Mouse (Mus musculus): ENCODE measurements around the gene Ap5m1. TPM values are rescaled to one million over a fixed set of nuclear protein-coding genes. Genes with fewer than 3 reads are reported as not detected.

The Ap5m1 gene
- total RNA-seq, 2 experiments from 2014 or later: 13.9 to 20.8 TPM

- ATAC-seq (replicated peaks; ENCODE audit: low FRiP score, poor library complexity, severe bottlenecking): no peak
Measured at GRCm38 (mm10) chr14:49118381-49118780, 52.5 kb downstream of the Ap5m1 start.

GRCm38 (mm10) chr14:49121723-49122122, 55.8 kb downstream of the Ap5m1 start:
- no peak for ATAC-seq (replicated peaks; ENCODE audit: low FRiP score, poor library complexity, severe bottlenecking)

GRCm38 (mm10) chr14:49127162-49127779, 61.4 kb downstream of the Ap5m1 start:
- ATAC-seq (replicated peaks; ENCODE audit: low FRiP score, poor library complexity, severe bottlenecking): no peak

- ATAC-seq (replicated peaks; ENCODE audit: low FRiP score, poor library complexity, severe bottlenecking): no peak
Measured at GRCm38 (mm10) chr14:49128544-49129263, 62.8 kb downstream of the Ap5m1 start.

GRCm38 (mm10) chr14:49132391-49132790, 66.5 kb downstream of the Ap5m1 start:
- ATAC-seq (replicated peaks; ENCODE audit: low FRiP score, poor library complexity, severe bottlenecking): no peak

GRCm38 (mm10) chr14:49138171-49138570, 72.3 kb downstream of the Ap5m1 start:
- ATAC-seq (replicated peaks; ENCODE audit: low FRiP score, poor library complexity, severe bottlenecking): no peak

DNA sequence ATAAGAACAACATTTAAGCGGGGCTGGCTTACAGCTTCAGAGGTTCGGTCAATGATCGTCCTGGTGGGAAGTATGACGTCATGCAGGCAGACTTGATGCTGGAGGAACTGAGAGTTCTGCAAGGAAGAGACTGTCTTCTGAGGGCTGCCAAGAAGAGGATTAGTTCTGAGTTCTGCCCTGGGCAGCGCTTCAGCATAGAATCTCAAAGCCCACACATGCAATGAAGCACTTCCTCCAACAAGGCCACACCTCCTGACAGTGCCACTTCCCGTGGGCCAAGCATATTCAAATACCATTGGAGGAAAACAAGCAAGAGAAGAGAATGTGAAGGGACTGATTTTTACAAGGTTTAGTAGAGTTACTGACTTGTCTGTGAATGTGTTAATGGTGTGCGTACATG, 74.9 kb downstream of the Ap5m1 start:
- ATAC-seq (replicated peaks; ENCODE audit: low FRiP score, poor library complexity, severe bottlenecking): no peak

Other genes with a start within 250 kb of the Ap5m1 start
- 16.1 and 25.0 TPM in 2 replicates for gene Exoc5, start 556 bp downstream of the Ap5m1 start, total RNA-seq (2015; ENCODE audit: low replicate concordance)
- gene Exoc5, start 556 bp downstream of the Ap5m1 start, total RNA-seq (2017; ENCODE audit: low replicate concordance): 26.4 and 26.8 TPM in 2 replicates
- gene Naa30, start 106.1 kb downstream of the Ap5m1 start, total RNA-seq (2015; ENCODE audit: low replicate concordance): 6.9 and 15.6 TPM in 2 replicates
- 8.4 and 13.1 TPM in 2 replicates for gene Naa30, start 106.1 kb downstream of the Ap5m1 start, total RNA-seq (2017; ENCODE audit: low replicate concordance)
- not detected in 2 replicates for gene ccdc198, start 179.4 kb downstream of the Ap5m1 start, total RNA-seq (2015; ENCODE audit: low replicate concordance)
- not detected in 2 replicates for gene ccdc198, start 179.4 kb downstream of the Ap5m1 start, total RNA-seq (2017; ENCODE audit: low replicate concordance)

All from erythroblast, adult 5-6 weeks (primary cell).